Mouse (Mus musculus) neural tube, embryonic 13.5 days (tissue): ENCODE measurements around the gene Bco1. TPM values are rescaled to one million over a fixed set of nuclear protein-coding genes. Genes with fewer than 3 reads are reported as not detected.

ENCODE experiments used
- ATAC-seq: fragments of 200-750 bp; cut with Nextera tagmentation; 2 replicates; pipeline ENCODE4 v1.8.0; 2017; ENCODE audit warnings: low read depth, mild to moderate bottlenecking, moderate TSS enrichment, moderate library complexity
- H3K27ac ChIP-seq: fragments of 300-500 bp; sonication (generic); replicated peaks from 2 replicates; pipeline ENCODE4 v1.5.1; 2015; ENCODE audit warnings: moderate library complexity, mild to moderate bottlenecking, inconsistent platforms
- H3K27me3 ChIP-seq: fragments of 300-500 bp; sonication (generic); 2 replicates; pipeline ENCODE4 v1.6.1; 2015; ENCODE audit warnings: mild to moderate bottlenecking, inconsistent platforms
- H3K36me3 ChIP-seq: fragments of 300-500 bp; sonication (generic); 2 replicates; pipeline ENCODE4 v1.6.1; 2015; ENCODE audit warnings: mild to moderate bottlenecking, inconsistent platforms
- H3K4me1 ChIP-seq: fragments of 300-500 bp; sonication (generic); replicated peaks from 2 replicates; pipeline ENCODE4 v1.6.1; 2015; ENCODE audit warnings: inconsistent platforms
- H3K4me2 ChIP-seq: fragments of 300-500 bp; sonication (generic); 2 replicates; pipeline ENCODE4 v1.6.1; 2015; ENCODE audit warnings: inconsistent platforms, mild to moderate bottlenecking, moderate library complexity
- H3K4me3 ChIP-seq: fragments of 300-500 bp; sonication (generic); 2 replicates; pipeline ENCODE4 v1.5.1; 2015; ENCODE audit warnings: mild to moderate bottlenecking, inconsistent platforms
- H3K9ac ChIP-seq: fragments of 300-500 bp; sonication (generic); 2 replicates; pipeline ENCODE4 v1.6.1; 2015; ENCODE audit warnings: moderate library complexity, mild to moderate bottlenecking, inconsistent platforms
- H3K9me3 ChIP-seq: fragments of 300-500 bp; sonication (generic); 2 replicates; pipeline ENCODE4 v1.6.1; 2016; ENCODE audit warnings: inconsistent platforms
- WGBS: fragments of 180-500 bp; shearing (Covaris S2); methylation state at CpG from one replicate; pipeline ENCODE4 v1.1.7; 2015; 5-methylcytosine and 5-hydroxymethylcytosine counted together
- polyA plus RNA-seq: library from polyadenylated mRNA; unstranded; fragments of >200 nt; fragmentation: Nextera tagmentation; extraction: Ambion mirVana; gene quantifications from 2 replicates; pipeline ENCODE4 v1.2.1, GENCODE M21; 2015

The Bco1 gene
- polyA plus RNA-seq, 1 experiment from 2014 or later = 0.29 TPM

GRCm38 (mm10) chr8:117097564-117098191, 2.0 kb downstream of the Bco1 start:
- Histone ChIP-seq H3K36me3 (no peaks in the 10 kb centered on the region), H3K27ac (peak overlapping the region; percentile 77), H3K9ac (no peak overlapping the region), H3K4me1 (peaks cover 16% of the 10 kb centered on the region), H3K27me3 (no peaks in the 10 kb centered on the region), H3K9me3 (peaks cover 6% of the 10 kb centered on the region; the same call in 1 of the 2 replicates), H3K4me2 (peak overlapping the region; percentile 21), H3K4me3 (no peak overlapping the region)
- peak; percentile 93 for ATAC-seq
- 27% methylated on average over 11 of the region's 11 CpGs for WGBS

DNA sequence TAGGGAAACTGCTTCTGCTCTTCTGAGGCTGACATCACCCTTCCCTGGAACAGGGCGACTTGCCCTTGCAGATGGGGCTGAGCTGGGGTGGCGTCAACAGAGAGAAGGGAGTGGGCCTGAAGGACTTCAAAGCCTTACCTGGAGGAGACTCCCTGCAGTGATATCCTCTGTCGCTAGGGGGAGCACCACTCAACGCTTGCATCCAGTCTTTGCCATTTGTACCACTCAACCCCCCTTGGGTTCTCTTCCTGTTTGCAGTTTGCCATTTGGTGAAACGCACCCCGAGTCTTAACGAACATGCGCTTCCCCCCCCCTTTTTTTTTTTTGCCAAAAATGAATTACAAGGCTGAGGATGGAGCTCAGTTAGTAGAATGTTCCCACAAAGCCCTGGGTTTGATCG, 11.9 kb downstream of the Bco1 start:
- 18% methylated on average over 9 of the region's 9 CpGs for WGBS
- Histone ChIP-seq H3K27me3 (no peaks in the 10 kb centered on the region), H3K4me1 (no peaks in the 10 kb centered on the region), H3K9ac (no peak overlapping the region), H3K9me3 (no peaks in the 10 kb centered on the region), H3K27ac (no peak overlapping the region), H3K4me3 (no peak overlapping the region), H3K36me3 (no peaks in the 10 kb centered on the region), H3K4me2 (no peak overlapping the region)
- ATAC-seq = no peak

GRCm38 (mm10) chr8:117109018-117109711, 13.5 kb downstream of the Bco1 start:
- ATAC-seq = no peak
- Histone ChIP-seq H3K4me1 (no peaks in the 10 kb centered on the region), H3K4me2 (no peak overlapping the region), H3K36me3 (no peaks in the 10 kb centered on the region), H3K27me3 (no peaks in the 10 kb centered on the region), H3K27ac (no peak overlapping the region), H3K9me3 (no peaks in the 10 kb centered on the region), H3K4me3 (no peak overlapping the region), H3K9ac (no peak overlapping the region)
- WGBS = 93% methylated on average over 19 of the region's 19 CpGs

- WGBS = 53% methylated on average over 16 of the region's 16 CpGs
- no peaks in the 10 kb centered on the region for H3K27me3 ChIP-seq
- H3K36me3 ChIP-seq = no peaks in the 10 kb centered on the region
- no peak for ATAC-seq
- no peak overlapping the region for H3K4me2 ChIP-seq
- H3K9me3 ChIP-seq = no peaks in the 10 kb centered on the region
- no peaks in the 10 kb centered on the region for H3K4me1 ChIP-seq
- H3K27ac ChIP-seq = no peak overlapping the region
- no peak overlapping the region for H3K9ac ChIP-seq
- H3K4me3 ChIP-seq = no peak overlapping the region
Measured at GRCm38 (mm10) chr8:117109801-117110390, 14.2 kb downstream of the Bco1 start.

GRCm38 (mm10) chr8:117111641-117112040, 16.0 kb downstream of the Bco1 start:
- Histone ChIP-seq H3K4me2 (no peak overlapping the region), H3K9me3 (no peaks in the 10 kb centered on the region), H3K4me3 (no peak overlapping the region), H3K36me3 (no peaks in the 10 kb centered on the region), H3K4me1 (peaks cover 11% of the 10 kb centered on the region), H3K27ac (no peak overlapping the region), H3K9ac (no peak overlapping the region), H3K27me3 (no peaks in the 10 kb centered on the region)
- no peak for ATAC-seq
- 91% methylated on average over 3 of the region's 3 CpGs for WGBS

- Histone ChIP-seq H3K36me3 (no peaks in the 10 kb centered on the region), H3K4me2 (no peak overlapping the region), H3K27me3 (no peaks in the 10 kb centered on the region), H3K4me1 (peaks cover 11% of the 10 kb centered on the region), H3K4me3 (no peak overlapping the region), H3K9me3 (no peaks in the 10 kb centered on the region), H3K9ac (no peak overlapping the region), H3K27ac (no peak overlapping the region)
- ATAC-seq = no peak
- WGBS = 72% methylated on average over 8 of the region's 8 CpGs
Measured at GRCm38 (mm10) chr8:117112261-117112660, 16.6 kb downstream of the Bco1 start.

DNA sequence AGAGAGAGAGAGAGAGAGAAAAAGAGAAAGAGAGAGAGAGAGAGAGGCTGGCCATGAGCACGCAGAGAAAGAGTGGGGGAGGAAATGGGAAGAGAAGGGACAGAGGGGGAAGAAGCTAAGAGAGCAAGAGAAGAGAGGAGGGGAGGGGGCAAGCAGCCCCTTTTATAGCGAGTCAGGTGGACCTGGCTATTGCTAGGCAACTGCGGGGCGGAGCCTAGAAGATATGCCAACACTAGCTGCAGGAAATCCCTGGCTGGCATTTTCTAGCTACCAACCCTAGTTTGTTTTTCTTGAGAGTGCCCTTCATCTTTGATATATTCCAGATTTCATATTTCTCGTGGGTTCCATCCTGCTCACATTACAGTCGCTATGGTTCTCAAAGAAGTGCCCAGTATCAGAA, 19.4 kb downstream of the Bco1 start:
- Histone ChIP-seq H3K4me2 (peak overlapping the region; percentile 24; the same call in 1 of the 2 replicates), H3K4me3 (no peak overlapping the region), H3K27ac (no peak overlapping the region), H3K4me1 (peaks cover 11% of the 10 kb centered on the region), H3K9me3 (no peaks in the 10 kb centered on the region), H3K9ac (no peak overlapping the region), H3K27me3 (no peaks in the 10 kb centered on the region), H3K36me3 (no peaks in the 10 kb centered on the region)
- no peak for ATAC-seq
- WGBS = 44% methylated on average over 6 of the region's 6 CpGs

GRCm38 (mm10) chr8:117115676-117116446, 20.2 kb downstream of the Bco1 start:
- no peaks in the 10 kb centered on the region for H3K36me3 ChIP-seq
- 23% methylated on average over 13 of the region's 13 CpGs for WGBS

GRCm38 (mm10) chr8:117116534-117116933, 20.9 kb downstream of the Bco1 start:
- no peak overlapping the region for H3K4me2 ChIP-seq
- peaks cover 11% of the 10 kb centered on the region for H3K4me1 ChIP-seq
- H3K27me3 ChIP-seq = no peaks in the 10 kb centered on the region
- no peak for ATAC-seq
- H3K36me3 ChIP-seq = no peaks in the 10 kb centered on the region
- H3K9me3 ChIP-seq = no peaks in the 10 kb centered on the region
- no peak overlapping the region for H3K27ac ChIP-seq
- H3K4me3 ChIP-seq = no peak overlapping the region
- H3K9ac ChIP-seq = no peak overlapping the region
- WGBS = 81% methylated on average over 7 of the region's 7 CpGs

More at GRCm38 (mm10) chr8:117115676-117116446, 20.2 kb downstream of the Bco1 start:
- Histone ChIP-seq H3K27me3 (no peaks in the 10 kb centered on the region), H3K9ac (no peak overlapping the region), H3K27ac (no peak overlapping the region), H3K4me3 (no peak overlapping the region), H3K4me2 (peak overlapping the region; percentile 24), H3K9me3 (no peaks in the 10 kb centered on the region), H3K4me1 (peaks cover 11% of the 10 kb centered on the region)
- ATAC-seq = no peak

DNA sequence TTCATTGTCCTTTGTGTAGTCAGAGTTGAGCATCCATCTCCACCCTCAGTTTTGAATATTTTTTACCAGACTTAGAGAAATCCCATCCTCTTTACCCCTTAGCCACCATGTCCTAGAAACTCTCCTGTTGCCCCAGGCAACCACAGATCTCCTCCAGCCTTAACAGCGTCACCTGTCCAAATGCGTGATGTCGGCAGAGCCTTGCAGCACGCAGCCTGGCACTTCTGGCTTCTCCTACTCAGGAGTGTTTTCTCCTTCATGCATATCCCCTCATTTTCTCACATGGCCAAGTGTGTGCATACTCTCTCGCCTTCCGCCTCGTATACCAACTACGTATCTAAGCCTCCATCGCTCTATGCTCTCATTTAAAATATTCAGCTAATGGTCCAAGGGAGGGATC, 22.8 kb downstream of the Bco1 start:
- Histone ChIP-seq H3K4me3 (no peak overlapping the region), H3K9ac (no peak overlapping the region), H3K36me3 (no peaks in the 10 kb centered on the region), H3K4me2 (no peak overlapping the region), H3K4me1 (peaks cover 11% of the 10 kb centered on the region), H3K27ac (no peak overlapping the region), H3K9me3 (no peaks in the 10 kb centered on the region), H3K27me3 (no peaks in the 10 kb centered on the region)
- ATAC-seq = no peak
- WGBS = 89% methylated on average over 9 of the region's 9 CpGs

DNA sequence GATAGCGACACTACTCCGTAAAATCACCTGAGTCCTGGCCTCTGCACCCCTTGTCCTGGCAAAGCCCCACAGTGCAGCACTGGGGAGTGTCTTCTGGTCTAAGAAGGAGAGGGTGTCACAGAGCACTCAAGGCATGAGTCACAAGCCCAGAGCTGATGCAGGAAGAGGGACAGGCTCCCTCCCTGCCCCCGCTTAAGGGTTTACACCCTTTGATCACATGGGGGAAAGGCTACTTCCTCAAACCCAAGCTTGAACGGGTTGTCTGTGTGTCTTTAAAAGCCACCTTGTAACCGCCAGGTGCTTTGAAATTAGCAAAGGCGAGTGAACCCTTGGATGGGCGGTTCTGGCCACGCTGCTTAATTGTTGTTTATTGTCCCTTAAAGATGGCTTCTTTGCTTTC, 25.6 kb downstream of the Bco1 start:
- Histone ChIP-seq H3K36me3 (no peaks in the 10 kb centered on the region), H3K4me1 (no peaks in the 10 kb centered on the region), H3K4me3 (no peak overlapping the region), H3K27ac (no peak overlapping the region), H3K9ac (no peak overlapping the region), H3K4me2 (no peak overlapping the region), H3K27me3 (no peaks in the 10 kb centered on the region), H3K9me3 (no peaks in the 10 kb centered on the region)
- ATAC-seq = no peak
- WGBS = 45% methylated on average over 8 of the region's 8 CpGs
